Mouse (Mus musculus): ENCODE measurements at regions not wholly inside any gene's neighbourhood (a gene's known extent, or its start where the extent isn't known, plus 50 kb on each side); places are given as distances from the start of the nearest gene placed in this dataset.

GRCm38 (mm10) chr10:115901070-115901469 lies 84.4 kb downstream of the Tspan8 start:
- ATAC-seq (ENCODE audit: insufficient number of reproducible peaks, low FRiP score, low TSS enrichment), result no peak

GRCm38 (mm10) chr10:115903049-115903448 lies 86.4 kb downstream of the Tspan8 start:
- ATAC-seq (ENCODE audit: insufficient number of reproducible peaks, low FRiP score, low TSS enrichment), result no peak

- ATAC-seq (ENCODE audit: insufficient number of reproducible peaks, low FRiP score, low TSS enrichment), result 0 out of 2 replicates have a peak, but pooled peaks have one; percentile 56
Observed at GRCm38 (mm10) chr10:115921032-115921431, 97.0 kb upstream of the Ptprr start.
